Mouse (Mus musculus): Measurements from ENCODE around the gene Vps26c.

Vps26c gene

DNA sequence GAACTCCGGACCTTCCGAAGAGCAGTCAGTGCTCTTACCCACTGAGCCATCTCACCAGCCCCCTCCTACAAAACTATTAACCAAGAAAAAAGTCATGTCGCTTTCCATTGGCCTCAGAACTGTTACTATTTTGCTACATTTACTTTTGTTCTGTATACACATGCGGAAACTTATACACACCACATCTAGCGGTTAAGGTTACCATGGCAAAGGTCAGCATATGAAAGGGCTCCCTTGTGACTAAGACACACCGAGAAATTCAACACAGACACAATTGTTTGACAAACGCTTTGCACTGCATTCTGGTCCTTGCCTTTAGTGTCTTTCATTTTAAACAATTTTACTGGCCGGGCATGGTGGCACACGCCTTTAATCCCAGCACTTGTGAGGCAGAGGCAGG is 1.9 kb downstream of the Vps26c start:
- Histone ChIP-seq H3K4me1 (replicated peaks; ENCODE audit: low read depth, low read length) (peaks cover 41% of the 10 kb centered on the region), H3K9me3 (ENCODE audit: low read length) (no peaks in the 10 kb centered on the region), H3K27me3 (ENCODE audit: insufficient read depth, low read length) (no peaks in the 10 kb centered on the region), H3K4me3 (replicated peaks; ENCODE audit: low read length) (no peak overlapping the region), H3K36me3 (ENCODE audit: insufficient read depth, low read length) (peaks cover 13% of the 10 kb centered on the region; the same call in 1 of the 2 replicates)
- TF ChIP-seq NANOG (IDR thresholded peaks at IDR 0.05; ENCODE audit: borderline replicate concordance, low read length) = no peak
- no peak for TF ChIP-seq CTCF (conservative IDR thresholded peaks at IDR 0.05; ENCODE audit: low read length)
- no peak for TF ChIP-seq POU5F1 (IDR thresholded peaks at IDR 0.05; ENCODE audit: borderline replicate concordance, low read length)

DNA sequence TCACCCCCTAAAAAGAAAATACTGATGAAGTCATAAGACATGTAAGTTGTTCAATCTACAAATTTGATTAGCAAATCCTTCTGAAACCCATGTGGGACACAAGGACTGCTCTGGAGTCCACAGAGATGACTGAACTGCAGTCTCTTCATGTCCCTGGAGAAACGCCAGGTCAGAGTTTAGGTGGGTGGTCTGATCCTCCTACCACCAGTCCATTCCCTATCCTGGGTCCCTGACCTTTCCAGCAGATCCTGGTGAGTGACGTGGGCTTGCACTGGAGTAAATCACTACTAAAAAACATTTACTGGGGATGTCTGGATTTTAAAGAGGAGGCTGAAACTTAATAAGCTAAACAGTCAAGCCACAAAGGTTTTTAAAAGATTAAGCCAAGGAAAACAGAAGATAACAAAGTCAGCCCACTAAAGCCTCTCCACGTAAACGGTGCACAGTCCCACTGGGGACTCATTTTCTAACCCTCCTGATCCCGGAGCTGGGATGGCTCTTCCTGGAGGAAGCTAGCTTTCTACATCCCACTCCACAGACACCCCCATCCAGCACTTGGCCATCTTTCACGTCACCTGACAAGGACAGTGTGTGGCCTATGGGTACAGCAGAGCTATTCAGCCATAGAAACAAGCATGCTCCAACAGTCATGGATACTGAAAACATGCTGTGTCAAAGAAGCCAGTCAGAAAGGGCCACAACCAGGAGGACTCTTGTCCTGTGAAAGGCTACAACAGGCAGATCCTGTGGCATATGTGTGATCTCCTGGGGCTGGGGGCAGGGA is 2.8 kb downstream of the Vps26c start:
- Histone ChIP-seq H3K36me3 (ENCODE audit: insufficient read depth, low read length) (peaks cover 16% of the 10 kb centered on the region), H3K9me3 (ENCODE audit: low read length) (no peaks in the 10 kb centered on the region), H3K4me1 (replicated peaks; ENCODE audit: low read depth, low read length) (peaks cover 50% of the 10 kb centered on the region), H3K27me3 (ENCODE audit: insufficient read depth, low read length) (no peaks in the 10 kb centered on the region), H3K4me3 (replicated peaks; ENCODE audit: low read length) (no peak overlapping the region)
- no peak for TF ChIP-seq POU5F1 (IDR thresholded peaks at IDR 0.05; ENCODE audit: borderline replicate concordance, low read length)
- TF ChIP-seq NANOG (IDR thresholded peaks at IDR 0.05; ENCODE audit: borderline replicate concordance, low read length) = no peak
- TF ChIP-seq CTCF (conservative IDR thresholded peaks at IDR 0.05; ENCODE audit: low read length) = no peak

DNA sequence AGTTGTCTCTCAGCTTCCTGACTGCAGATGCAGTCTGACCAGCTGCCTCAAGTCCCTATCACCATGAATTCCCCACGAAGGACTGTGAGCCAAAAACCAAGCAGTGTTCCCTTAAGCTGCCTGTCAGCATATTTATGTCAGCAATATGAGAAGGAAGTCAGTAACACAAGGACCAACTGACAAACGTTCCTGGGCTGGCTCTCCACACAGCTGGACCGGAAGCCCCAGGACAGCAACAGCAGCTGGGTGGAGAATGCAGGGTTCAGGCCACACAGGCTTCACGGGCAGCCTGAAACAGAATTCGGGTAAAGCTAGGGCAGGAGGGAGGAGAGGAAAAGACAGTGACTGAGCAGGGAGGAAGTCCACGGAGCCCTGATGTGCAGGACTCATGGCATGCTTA is 7.6 kb downstream of the Vps26c start:
- Histone ChIP-seq H3K27me3 (ENCODE audit: insufficient read depth, low read length) (no peaks in the 10 kb centered on the region), H3K9me3 (ENCODE audit: low read length) (peaks cover 9% of the 10 kb centered on the region; the same call in 1 of the 2 replicates), H3K4me3 (replicated peaks; ENCODE audit: low read length) (no peak overlapping the region), H3K36me3 (ENCODE audit: insufficient read depth, low read length) (peaks cover 24% of the 10 kb centered on the region), H3K4me1 (replicated peaks; ENCODE audit: low read depth, low read length) (peaks cover 21% of the 10 kb centered on the region)
- no peak for TF ChIP-seq POU5F1 (IDR thresholded peaks at IDR 0.05; ENCODE audit: borderline replicate concordance, low read length)
- TF ChIP-seq CTCF (conservative IDR thresholded peaks at IDR 0.05; ENCODE audit: low read length) = no peak
- no peak for TF ChIP-seq NANOG (IDR thresholded peaks at IDR 0.05; ENCODE audit: borderline replicate concordance, low read length)

DNA sequence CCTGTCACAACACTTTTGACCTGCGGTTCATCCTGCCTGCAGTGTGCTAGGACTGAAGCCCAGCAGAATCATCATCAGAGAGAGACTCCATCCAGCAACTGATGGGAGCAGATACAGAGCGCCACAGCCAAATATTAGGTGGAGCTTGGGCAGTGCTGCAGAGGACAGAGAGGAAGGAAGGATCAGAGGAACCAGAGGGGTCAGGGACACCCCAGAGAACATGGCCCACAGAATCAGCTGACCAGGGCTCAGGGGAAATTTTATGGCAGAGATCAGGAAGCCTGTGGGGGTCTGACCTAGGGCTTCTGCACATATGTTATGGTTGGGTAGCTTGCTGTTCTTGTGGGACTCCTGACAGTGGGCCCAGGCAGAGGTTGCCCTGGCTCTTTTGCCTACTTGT is 9.0 kb downstream of the Vps26c start:
- TF ChIP-seq CTCF (conservative IDR thresholded peaks at IDR 0.05; ENCODE audit: low read length) (no peak), NANOG (IDR thresholded peaks at IDR 0.05; ENCODE audit: borderline replicate concordance, low read length) (no peak), POU5F1 (IDR thresholded peaks at IDR 0.05; ENCODE audit: borderline replicate concordance, low read length) (no peak)
- H3K36me3 ChIP-seq (ENCODE audit: insufficient read depth, low read length) = peaks cover 21% of the 10 kb centered on the region
- no peaks in the 10 kb centered on the region for H3K27me3 ChIP-seq (ENCODE audit: insufficient read depth, low read length)
- peaks cover 15% of the 10 kb centered on the region; the same call in 1 of the 2 replicates for H3K4me1 ChIP-seq (replicated peaks; ENCODE audit: low read depth, low read length)
- no peak overlapping the region for H3K4me3 ChIP-seq (replicated peaks; ENCODE audit: low read length)
- H3K9me3 ChIP-seq (ENCODE audit: low read length) = peaks cover 9% of the 10 kb centered on the region; the same call in 1 of the 2 replicates

DNA sequence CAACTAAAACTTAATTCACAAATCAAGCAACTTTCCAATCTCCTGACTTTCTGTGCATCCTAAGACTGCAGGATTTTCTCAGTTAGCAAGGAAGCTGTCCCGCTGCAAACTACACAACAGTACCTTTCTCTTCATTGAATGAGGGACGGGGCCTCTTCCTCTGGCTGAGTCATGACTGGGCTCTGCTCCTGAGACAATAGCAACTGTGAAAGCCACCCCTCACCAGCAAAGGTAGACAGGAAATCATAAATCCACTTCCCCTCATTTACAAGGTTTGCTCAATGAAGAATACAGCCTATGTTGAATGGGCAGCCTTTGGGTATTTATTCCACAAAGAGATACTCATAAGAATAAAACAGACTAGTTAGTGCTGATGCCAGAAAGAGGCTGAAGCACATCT is 16.6 kb downstream of the Vps26c start:
- TF ChIP-seq NANOG (IDR thresholded peaks at IDR 0.05; ENCODE audit: borderline replicate concordance, low read length) = no peak
- no peak for TF ChIP-seq POU5F1 (IDR thresholded peaks at IDR 0.05; ENCODE audit: borderline replicate concordance, low read length)
- no peak for TF ChIP-seq CTCF (conservative IDR thresholded peaks at IDR 0.05; ENCODE audit: low read length)
- Histone ChIP-seq H3K27me3 (ENCODE audit: insufficient read depth, low read length) (no peaks in the 10 kb centered on the region), H3K4me3 (replicated peaks; ENCODE audit: low read length) (no peak overlapping the region), H3K36me3 (ENCODE audit: insufficient read depth, low read length) (peaks cover 54% of the 10 kb centered on the region), H3K9me3 (ENCODE audit: low read length) (no peaks in the 10 kb centered on the region), H3K4me1 (replicated peaks; ENCODE audit: low read depth, low read length) (no peaks in the 10 kb centered on the region)

DNA sequence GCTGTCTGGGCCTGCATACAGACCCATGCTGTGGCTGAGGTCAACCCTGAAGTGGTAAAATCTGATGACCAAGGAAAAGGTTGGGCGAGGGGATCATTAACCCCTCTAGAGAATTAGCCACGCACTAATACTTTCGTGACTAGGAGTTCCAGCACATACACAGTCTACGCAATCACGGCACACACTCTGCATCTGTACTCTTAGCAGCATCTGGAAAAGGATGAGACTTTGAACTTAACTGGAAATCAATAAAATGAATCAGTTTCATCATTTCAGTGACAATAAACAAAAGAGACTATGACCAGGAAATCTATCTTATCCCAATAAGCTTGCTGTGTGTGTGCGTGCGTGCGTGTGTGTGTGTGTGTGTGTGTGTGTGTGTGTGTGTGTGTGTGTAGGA is 17.9 kb downstream of the Vps26c start:
- Histone ChIP-seq H3K36me3 (ENCODE audit: insufficient read depth, low read length) (peaks cover 61% of the 10 kb centered on the region), H3K27me3 (ENCODE audit: insufficient read depth, low read length) (no peaks in the 10 kb centered on the region), H3K4me1 (replicated peaks; ENCODE audit: low read depth, low read length) (no peaks in the 10 kb centered on the region), H3K4me3 (replicated peaks; ENCODE audit: low read length) (no peak overlapping the region), H3K9me3 (ENCODE audit: low read length) (no peaks in the 10 kb centered on the region)
- TF ChIP-seq POU5F1 (IDR thresholded peaks at IDR 0.05; ENCODE audit: borderline replicate concordance, low read length) (no peak), NANOG (IDR thresholded peaks at IDR 0.05; ENCODE audit: borderline replicate concordance, low read length) (no peak), CTCF (conservative IDR thresholded peaks at IDR 0.05; ENCODE audit: low read length) (no peak)

DNA sequence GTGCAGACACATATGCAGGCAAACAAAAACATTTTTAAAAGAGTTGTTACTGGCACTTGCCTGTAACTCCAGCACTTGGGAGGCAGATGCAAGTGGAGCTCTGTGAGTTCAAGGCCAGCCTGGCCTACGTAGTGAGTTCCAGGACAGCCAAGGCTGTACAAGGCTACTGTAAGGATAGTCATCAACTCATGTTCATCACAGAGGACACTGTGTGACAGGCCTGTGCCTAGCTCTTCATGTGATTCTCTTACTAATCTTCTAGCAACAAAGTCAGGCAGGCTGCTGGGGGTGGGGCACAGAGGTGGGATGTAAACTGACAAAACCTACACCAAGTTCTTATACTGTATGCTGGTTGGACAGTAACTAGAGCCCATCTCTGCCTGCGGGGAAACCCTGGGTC is 19.6 kb downstream of the Vps26c start:
- TF ChIP-seq POU5F1 (IDR thresholded peaks at IDR 0.05; ENCODE audit: borderline replicate concordance, low read length) (no peak), CTCF (conservative IDR thresholded peaks at IDR 0.05; ENCODE audit: low read length) (no peak), NANOG (IDR thresholded peaks at IDR 0.05; ENCODE audit: borderline replicate concordance, low read length) (no peak)
- Histone ChIP-seq H3K27me3 (ENCODE audit: insufficient read depth, low read length) (no peaks in the 10 kb centered on the region), H3K4me3 (replicated peaks; ENCODE audit: low read length) (no peak overlapping the region), H3K9me3 (ENCODE audit: low read length) (no peaks in the 10 kb centered on the region), H3K36me3 (ENCODE audit: insufficient read depth, low read length) (peaks cover 74% of the 10 kb centered on the region), H3K4me1 (replicated peaks; ENCODE audit: low read depth, low read length) (no peaks in the 10 kb centered on the region)

DNA sequence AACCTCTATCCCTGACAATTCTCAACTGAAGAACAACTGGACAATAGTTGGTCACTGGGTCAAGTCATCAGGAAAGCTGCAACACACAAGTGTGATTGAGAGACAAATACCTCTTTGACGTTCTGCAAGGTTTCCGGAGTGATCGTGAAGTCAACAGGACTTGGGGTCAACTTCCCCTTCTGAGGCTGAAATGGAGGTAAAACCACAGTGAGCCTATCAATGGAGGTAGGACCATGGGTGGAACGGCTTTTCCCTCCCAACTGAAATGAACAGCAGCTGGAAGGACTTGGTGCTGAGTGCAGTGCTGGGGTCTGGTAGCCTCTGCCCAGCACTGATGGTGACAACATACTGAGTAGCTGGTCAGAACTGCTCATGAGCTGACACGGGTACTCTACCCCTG is 22.4 kb downstream of the Vps26c start:
- Histone ChIP-seq H3K27me3 (ENCODE audit: insufficient read depth, low read length) (no peaks in the 10 kb centered on the region), H3K4me3 (replicated peaks; ENCODE audit: low read length) (no peak overlapping the region), H3K4me1 (replicated peaks; ENCODE audit: low read depth, low read length) (no peaks in the 10 kb centered on the region), H3K36me3 (ENCODE audit: insufficient read depth, low read length) (peaks cover 76% of the 10 kb centered on the region), H3K9me3 (ENCODE audit: low read length) (no peaks in the 10 kb centered on the region)
- TF ChIP-seq NANOG (IDR thresholded peaks at IDR 0.05; ENCODE audit: borderline replicate concordance, low read length) (no peak), CTCF (conservative IDR thresholded peaks at IDR 0.05; ENCODE audit: low read length) (no peak), POU5F1 (IDR thresholded peaks at IDR 0.05; ENCODE audit: borderline replicate concordance, low read length) (no peak)

Data from E14TG2a.4 (cell line).